Mouse (Mus musculus) olfactory bulb, adult 2 months (tissue): ENCODE results near the gene Six3.

Experiments
- CTCF ChIP-seq: fragments of 200-500 bp; IDR thresholded peaks from 2 replicates; pipeline ENCODE4 v1.5.1; 2012; ENCODE audit warnings: low read depth, mild to moderate bottlenecking, low read length, moderate library complexity; ENCODE audit not compliant: insufficient read depth
- POLR2A ChIP-seq: fragments of 200-500 bp; IDR thresholded peaks from 2 replicates; pipeline ENCODE4 v1.6.1; 2012; ENCODE audit warnings: mild to moderate bottlenecking, low read depth, low read length, moderate library complexity; ENCODE audit not compliant: insufficient read depth

- TF ChIP-seq CTCF, result no peak
- no peak for TF ChIP-seq POLR2A
These were observed 17.0 kb upstream of the Six3 start for GRCm38 (mm10) chr17:85596341-85596890.
